Mouse (Mus musculus): Measurements from ENCODE around the gene Nudcd3.
A peak's percentile ranks its signal among the peaks of the same experiment; 100 is the strongest.
"Not testable (repeated sequence)": the region's sequence is repeated elsewhere in the genome, so short reads cannot be mapped to it uniquely, and the experiment has no call there.

The Nudcd3 gene

DNA sequence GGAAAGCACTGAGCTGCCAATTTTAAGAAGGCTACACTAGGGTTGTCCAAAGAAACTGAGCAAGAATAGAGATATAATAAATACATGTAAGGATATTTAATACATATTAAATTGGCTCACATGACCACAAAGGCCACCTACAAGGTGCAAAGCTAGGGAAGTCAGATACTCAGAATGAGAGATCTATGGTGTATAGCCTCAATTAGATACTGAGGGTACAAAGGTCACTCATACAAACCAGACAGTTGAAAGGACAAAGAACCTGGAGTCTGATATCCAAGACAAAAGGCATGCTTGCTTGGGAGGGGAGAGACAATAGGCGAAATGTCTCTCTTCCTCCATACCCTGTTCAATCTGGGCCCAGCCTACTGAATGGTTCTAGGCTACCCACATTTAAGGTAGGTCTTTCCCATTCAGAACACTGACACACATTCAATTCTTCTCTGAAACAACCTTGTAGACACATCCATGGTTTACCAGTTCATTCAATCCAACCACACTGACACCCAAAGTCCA, 76.6 kb downstream of the Nudcd3 start:
- DNase-seq (ENCODE audit: low spot score in 2 of 2), result no peak

DNA sequence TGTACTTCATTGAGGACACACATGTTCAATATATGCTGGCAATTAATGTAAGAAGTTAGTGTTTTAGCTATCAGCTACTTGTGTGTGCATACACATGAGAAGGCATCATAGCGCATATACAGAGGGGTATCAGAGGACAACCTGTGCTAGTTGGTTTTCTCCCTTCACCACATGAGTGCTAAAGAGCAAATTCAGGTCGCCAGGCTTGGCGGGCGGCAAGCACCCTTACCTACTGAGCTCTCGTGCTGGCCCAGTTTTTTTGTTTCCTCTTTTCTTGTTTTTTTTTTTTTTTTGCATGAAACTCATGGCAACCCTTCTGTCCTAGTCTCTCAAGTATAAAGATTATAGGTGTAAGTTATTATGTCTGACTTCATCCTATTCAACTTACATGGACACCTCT, 77.6 kb downstream of the Nudcd3 start:
- DNase-seq (ENCODE audit: low spot score in 2 of 2), result no peak

DNA sequence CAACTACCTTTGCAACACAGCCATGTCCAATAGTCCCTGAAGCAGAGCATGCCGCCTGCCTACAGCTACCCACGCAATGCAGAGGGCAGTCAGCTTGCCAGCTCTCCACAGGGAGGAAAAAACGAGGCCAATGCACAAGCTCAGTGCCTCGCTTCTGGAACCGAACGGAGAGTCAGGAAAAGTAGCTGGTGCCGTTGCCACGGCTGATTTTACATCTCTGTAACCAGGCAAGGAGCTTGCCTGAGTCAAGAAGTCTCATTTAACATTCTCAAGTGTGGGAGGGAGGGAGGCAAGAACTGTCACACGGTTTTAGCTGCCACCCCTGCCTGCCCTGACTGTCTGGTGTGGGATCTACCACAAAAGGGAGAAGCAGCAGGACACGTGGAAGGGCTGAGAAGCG, 79.6 kb downstream of the Nudcd3 start:
- DNase-seq (ENCODE audit: low spot score in 2 of 2), result peak; percentile 80 to 93

GRCm38 (mm10) chr11:6120001-6120400, 80.2 kb downstream of the Nudcd3 start:
- DNase-seq (ENCODE audit: low spot score in 2 of 2), result no peak

- DNase-seq (ENCODE audit: low spot score in 2 of 2), result peak; percentile 61 to 79
Observed at GRCm38 (mm10) chr11:6119312-6119711, 80.9 kb downstream of the Nudcd3 start.

DNA sequence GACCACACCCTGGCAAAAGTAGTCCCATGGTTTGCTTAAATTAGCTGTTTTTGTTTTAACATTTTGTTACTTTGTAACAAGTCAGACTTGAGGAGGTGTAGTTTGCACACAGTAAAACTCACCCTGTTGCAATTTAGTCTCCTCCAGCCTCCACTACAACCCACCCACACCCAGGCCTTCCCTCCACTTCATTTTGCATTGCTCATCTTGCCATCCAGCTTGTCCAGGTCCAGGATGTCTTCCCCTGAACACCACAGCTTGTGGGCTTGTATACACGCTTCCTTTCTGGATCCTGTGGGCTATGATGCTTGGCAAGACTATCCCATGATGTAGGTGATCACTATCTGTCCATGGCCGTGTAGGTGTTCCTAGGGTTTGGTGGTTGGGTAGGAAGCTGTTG, 82.3 kb downstream of the Nudcd3 start:
- DNase-seq (ENCODE audit: low spot score in 2 of 2), result peak in 1 of 2 experiments; percentile 35

DNA sequence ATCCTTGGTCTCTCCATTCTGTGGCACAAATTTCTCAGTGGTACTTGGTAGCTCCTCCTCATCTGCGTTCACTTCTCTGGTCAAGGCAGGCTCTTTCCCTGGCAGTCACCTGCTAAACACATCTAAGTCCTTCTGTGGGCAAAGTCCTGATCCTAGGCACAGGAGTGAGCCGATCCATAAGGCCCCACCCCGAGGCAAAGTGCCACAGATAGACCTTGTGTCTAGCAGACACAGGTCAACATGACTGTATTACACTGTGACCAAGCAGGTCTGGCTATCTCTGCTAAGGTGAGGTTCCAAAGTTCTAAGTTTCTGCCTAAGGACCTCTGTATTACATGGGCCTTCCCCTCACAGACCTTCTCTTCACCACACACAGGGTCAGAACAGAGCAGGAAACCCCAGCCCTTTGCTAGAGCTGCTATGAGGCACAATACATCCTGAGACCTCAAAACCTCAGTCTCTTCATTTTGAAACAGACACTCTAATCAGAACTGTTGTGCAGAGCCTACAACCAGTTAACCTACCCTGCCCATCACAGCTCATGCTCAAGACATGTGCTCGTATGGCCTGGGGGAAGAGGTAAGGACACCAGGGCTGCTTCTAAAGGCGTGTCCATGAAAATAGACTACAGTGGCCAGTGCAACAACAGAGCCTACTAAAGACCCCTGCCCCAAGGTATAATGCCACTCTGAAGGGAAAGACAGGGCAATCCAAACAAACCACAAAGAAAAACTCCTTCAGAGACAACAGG, 88.3 kb downstream of the Nudcd3 start:
- DNase-seq (ENCODE audit: low spot score in 2 of 2), result no peak

- peak in 1 of 2 experiments; percentile 34 for DNase-seq (ENCODE audit: low spot score in 2 of 2)
Observed at GRCm38 (mm10) chr11:6109990-6110389, 90.2 kb downstream of the Nudcd3 start.

DNA sequence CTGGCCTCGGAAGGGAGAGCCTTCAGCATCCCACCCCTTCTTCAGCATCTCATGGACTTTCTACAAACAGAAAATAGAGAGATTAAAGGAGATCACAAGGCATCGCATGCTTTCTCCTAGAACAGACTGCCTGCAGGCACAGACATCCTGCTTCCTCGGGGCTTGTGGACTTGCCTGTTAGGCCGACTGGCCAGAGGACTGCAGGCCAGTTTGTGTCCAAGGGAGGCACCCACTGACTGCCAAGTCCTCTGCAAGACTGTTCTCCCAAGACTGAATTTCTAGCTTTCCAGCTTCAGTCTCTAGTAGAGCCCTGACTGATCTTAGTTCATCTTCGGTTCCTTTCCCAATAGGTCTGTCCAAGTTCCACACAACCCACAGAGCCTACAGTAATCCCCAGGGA, 91.9 kb downstream of the Nudcd3 start:
- DNase-seq (ENCODE audit: low spot score in 2 of 2), result no peak

DNA sequence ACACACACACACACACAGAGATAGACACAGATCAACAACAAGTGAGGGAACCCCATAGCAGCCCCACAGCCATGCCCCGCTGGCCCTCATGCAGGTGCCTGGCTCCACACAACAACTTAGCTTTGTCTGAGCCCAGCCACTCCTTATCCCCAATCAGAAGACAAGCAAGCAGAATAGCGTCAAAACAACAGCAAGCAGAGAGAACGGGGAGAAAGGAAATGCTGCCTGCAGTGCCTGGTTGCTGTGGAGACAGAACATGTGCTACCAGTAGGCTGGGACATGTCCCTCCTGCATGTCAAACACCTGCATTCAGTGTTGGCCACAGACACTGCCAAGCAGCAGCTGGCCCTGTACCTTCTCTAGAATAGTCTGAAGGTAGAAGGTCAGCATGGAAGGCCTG, 92.5 kb downstream of the Nudcd3 start:
- no peak for DNase-seq (ENCODE audit: low spot score in 2 of 2)

DNA sequence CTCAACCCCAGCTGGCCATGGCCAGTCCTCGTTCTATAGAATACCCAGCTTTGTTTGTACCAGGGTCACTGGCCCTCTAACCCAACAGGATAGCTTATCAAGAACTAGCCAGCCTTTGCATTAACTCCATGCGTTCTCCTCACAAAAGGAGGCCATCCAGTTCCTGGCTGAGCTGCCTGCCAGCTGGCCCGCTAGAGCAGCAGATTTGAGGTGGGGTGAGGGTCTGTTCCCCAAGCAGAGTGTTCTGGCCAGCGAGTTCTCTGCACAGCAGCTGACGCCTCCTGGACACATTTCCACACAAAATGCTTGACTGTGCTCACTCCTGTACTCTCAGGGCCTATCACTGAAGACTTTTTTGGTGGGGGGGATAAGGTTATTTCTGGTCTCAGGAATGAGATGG, 95.5 kb downstream of the Nudcd3 start:
- DNase-seq (ENCODE audit: low spot score in 2 of 2), result no peak

- not testable (repeated sequence) for DNase-seq (ENCODE audit: low spot score in 2 of 2)
Observed at GRCm38 (mm10) chr11:6096637-6097036, 103.6 kb downstream of the Nudcd3 start.

DNA sequence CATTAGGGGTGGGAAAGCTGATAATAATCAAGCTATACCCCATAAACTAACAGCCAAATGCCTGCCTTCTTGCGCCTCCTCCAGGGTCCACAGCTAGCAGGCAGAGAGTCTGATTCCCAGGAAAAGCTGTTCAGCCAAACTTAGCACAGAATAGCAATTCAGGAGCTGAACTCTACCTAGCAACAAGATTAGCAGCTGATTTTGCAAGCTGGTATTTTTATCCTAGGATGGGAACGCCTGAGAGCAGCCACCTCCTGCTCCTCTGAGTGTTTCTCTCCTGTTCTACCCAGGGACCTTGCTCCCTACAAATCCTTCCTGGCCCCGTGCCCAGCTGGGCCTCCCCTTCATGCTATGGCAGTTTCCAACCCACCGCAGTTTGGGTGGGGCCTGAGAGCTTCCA, 113.2 kb downstream of the Nudcd3 start:
- peak in 1 of 2 experiments; percentile 64 for DNase-seq (ENCODE audit: low spot score in 2 of 2)

DNA sequence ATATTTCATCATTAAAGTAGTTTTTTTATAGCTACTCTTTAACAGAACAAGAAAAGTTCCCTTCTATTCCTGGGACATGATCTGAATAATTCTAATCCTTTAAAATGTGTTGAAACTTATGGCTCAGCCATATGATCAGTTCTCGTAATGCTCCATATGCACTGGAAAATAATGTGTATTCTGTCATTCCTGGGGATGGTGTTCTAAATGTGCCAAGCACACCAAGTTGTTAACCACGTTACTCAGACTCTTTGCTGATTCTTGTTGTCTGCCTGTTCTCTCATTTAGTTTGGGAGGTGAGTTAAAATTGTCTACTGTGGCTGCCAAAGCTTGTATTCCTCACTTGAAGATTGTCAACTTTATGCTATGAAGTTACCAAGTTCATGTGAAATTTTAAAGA, 121.5 kb downstream of the Nudcd3 start:
- no peak for DNase-seq (ENCODE audit: low spot score in 2 of 2)

DNA sequence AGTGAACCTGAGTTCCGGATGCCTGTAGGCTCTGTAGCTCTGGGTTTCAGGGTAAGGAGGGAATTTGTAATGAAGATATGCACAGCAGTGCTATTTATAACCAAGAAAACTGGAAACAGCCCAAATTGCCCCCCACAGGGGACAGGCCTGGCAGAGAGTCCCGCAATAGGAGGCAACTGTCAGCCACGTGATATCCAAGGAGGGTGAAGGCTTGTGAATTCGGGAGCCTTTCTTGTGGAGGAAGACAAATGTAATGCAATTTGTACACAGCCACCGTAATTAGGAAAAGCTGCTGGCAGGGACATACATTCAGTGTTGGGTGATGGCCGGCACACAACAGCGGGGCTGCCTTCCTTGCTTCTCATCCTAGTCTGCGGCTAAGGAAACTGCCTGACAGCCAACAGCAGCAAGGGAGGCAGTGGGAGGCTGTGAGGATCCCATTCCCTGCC, 124.6 kb downstream of the Nudcd3 start:
- no peak for DNase-seq (ENCODE audit: low spot score in 2 of 2)

DNA sequence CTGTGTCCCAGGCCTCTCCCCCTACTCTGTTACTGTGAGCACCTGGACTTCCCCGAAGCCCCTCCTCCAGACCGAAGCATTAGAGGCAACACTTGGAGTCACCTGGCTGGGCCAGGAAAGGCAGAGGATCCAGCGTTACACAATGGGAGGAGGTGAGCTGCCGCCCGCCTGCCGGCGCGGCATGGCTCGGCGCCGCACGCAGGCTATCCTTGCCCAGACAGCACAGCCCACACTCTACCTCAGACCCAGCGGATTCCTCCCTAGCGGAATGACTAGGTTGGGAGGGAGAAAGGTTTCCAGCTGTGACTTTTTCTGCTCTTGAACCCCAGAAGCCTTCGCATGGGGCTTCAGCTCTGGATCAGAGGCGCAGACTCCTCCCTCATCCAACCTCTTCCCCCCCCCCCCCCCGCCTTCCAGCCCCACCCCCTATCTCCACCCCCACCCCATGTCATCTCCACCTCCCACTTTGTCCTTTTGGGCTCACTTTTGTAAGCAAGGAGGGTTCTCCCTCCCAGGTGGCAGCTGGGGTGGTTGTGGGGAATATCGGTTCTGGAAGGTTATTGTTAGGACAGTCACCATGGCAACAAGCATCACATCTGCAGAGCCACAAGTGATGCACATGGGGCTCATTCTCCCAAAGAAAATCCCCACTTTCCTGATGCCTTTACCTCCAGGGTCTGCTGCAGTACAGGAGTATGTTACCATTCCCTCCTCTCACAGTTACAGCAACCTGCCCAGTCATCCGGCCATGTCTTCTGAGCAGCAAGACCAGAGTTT, 131.8 kb downstream of the Nudcd3 start:
- peak in 1 of 2 experiments; percentile 55 for DNase-seq (ENCODE audit: low spot score in 2 of 2)

DNA sequence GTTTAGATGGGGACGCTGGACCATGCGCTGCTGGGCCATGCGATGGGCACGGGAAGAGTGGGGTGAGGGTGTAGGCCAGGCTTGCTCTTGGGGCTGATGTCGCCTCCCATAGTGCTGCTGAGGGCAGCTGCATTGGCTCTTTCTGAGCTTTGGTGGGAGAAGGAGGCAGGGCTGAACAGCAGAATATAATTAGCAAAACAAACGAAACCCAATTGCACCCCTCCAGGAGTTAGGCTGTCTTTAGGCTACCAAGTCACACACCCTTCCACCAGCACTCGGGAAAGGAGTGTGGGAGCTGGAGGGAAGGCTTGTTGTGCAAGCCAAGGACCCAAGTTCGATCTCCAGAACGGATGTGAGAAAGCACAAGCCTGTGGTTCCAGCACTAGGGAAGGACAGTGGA, 133.1 kb downstream of the Nudcd3 start:
- no peak for DNase-seq (ENCODE audit: low spot score in 2 of 2)

- no peak for DNase-seq (ENCODE audit: low spot score in 2 of 2)
Observed at GRCm38 (mm10) chr11:6066176-6066575, 134.0 kb downstream of the Nudcd3 start, which contains the start of gene Camk2b. Gene Camk2b, minus strand, starts transcription at chr11:6066362.

- DNase-seq (ENCODE audit: low spot score in 2 of 2), result peak; percentile 62 to 67
Observed at GRCm38 (mm10) chr11:6065551-6066121, 134.6 kb downstream of the Nudcd3 start.

DNA sequence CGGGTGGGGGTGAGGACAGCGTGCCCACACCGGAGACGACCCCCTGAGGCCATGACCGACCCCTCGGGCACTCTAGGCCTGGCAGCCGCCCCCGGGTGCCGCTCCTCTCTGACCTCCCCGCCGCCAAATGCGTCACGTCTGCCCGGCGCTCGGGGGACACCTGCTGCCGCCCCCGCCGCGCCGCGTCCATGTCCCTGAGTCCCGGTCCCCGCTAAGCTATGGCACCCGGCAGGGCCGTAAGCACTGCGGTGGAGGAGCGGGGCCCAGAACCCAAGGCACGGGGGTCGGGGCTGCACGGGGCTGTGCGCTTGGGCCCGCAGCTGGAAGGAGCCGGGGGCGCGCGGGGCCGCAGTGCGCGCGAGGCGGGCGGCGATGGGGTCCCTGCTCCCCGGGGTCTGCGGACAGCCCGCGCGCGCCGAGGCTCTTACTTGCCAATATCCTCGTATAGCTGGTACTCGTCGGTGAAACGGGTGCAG, 135.1 kb downstream of the Nudcd3 start:
- DNase-seq (ENCODE audit: low spot score in 2 of 2), result no peak

GRCm38 (mm10) chr11:6064215-6065045, 135.8 kb downstream of the Nudcd3 start:
- DNase-seq (ENCODE audit: low spot score in 2 of 2), result no peak

Data from right cerebral cortex, postnatal 36 days (tissue).